Mouse (Mus musculus) embryonic fibroblast, embryonic 13.5 days (primary cell): ENCODE results near the gene Fam221a. TPM values are rescaled to one million over a fixed set of nuclear protein-coding genes. Genes with fewer than 3 reads are reported as not detected.

Source experiments
- H3K27ac ChIP-seq: 2 replicates; pipeline ENCODE4 v1.5.1; 2012; ENCODE audit warnings: low read length, control low read depth, inconsistent platforms; ENCODE audit not compliant: insufficient read depth
- H3K4me1 ChIP-seq: 2 replicates; pipeline ENCODE4 v1.6.1; 2011; ENCODE audit warnings: low read length; ENCODE audit not compliant: control insufficient read depth, insufficient read depth
- H3K4me3 ChIP-seq: 2 replicates; pipeline ENCODE4 v1.5.1; 2011; ENCODE audit warnings: mild to moderate bottlenecking, control low read depth, low read length; ENCODE audit not compliant: insufficient read depth
- CTCF ChIP-seq: IDR thresholded peaks from 2 replicates; pipeline ENCODE4 v1.5.1; 2011; ENCODE audit warnings: mild to moderate bottlenecking, control low read depth, low read length, moderate library complexity, borderline replicate concordance; ENCODE audit not compliant: insufficient read depth
- POLR2A ChIP-seq: IDR thresholded peaks from 2 replicates; pipeline ENCODE4 v1.6.1; 2011; ENCODE audit warnings: low read depth, mild to moderate bottlenecking, control low read depth, low read length, moderate library complexity
- polyA plus RNA-seq: library from polyadenylated mRNA; stranded (reverse); fragments of >200 nt; gene quantifications from 2 replicates; pipeline ENCODE4 v1.2.4, GENCODE M21; 2011; ENCODE audit warnings: low read depth; ENCODE audit not compliant: missing spikeins, insufficient read length

The Fam221a gene
- 2.9 and 6.9 TPM in 2 replicates for polyA plus RNA-seq

DNA sequence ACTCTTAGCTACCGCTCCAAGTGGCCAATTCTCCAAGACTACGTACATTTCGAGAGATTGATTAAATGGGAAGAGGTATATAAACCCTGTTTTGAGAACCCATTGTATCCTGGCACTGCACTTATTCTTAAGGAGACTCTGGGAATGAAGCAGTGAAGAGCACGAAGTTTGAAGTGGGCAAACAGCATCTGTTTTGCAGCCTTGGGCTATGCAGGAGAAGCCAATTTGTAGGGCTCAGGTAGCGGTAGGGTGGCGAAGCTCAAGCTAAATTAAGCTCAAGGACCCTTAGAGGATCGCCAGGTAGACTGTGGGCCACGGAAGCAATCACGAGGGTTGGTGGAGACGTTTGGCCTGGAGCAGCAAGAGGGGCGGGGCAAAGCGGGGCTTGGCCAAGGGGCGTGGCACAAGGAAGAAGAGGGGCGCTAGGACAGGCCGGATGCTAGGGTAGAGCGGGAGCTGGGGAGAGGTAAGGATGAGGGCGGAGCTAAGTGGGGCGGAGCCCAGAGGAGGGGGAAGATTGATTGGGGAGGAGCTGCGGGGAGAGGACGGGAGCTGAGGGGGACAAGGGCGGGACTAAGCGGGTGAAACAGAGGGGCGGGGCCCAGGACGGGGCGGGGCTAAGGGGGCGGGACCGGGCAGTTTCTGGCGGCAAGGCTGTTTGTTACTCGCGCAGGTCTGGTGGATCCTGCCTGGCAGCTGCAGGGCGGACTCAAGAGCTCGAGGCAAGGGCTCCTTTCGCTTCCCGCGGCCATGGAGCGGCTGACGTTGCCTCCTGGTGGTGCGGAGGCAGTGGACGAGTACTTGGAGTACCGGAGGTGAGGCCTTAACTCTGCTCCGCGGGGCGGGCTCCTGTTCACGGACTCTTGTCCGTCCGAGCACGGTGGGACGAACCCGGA, at the start of gene Fam221a:
Fam221a (plus strand) TSS at position 581 of the 896 bp plus-strand sequence.
- peak within 1 kb of the TSS; percentile 42 for H3K4me3 ChIP-seq
- no peak within 1 kb of the TSS for H3K27ac ChIP-seq
- no peaks in the 10 kb centered on the region; the same call in 1 of the 2 replicates for H3K4me1 ChIP-seq
- TF ChIP-seq CTCF (no peak), POLR2A (peak; percentile 86)

DNA sequence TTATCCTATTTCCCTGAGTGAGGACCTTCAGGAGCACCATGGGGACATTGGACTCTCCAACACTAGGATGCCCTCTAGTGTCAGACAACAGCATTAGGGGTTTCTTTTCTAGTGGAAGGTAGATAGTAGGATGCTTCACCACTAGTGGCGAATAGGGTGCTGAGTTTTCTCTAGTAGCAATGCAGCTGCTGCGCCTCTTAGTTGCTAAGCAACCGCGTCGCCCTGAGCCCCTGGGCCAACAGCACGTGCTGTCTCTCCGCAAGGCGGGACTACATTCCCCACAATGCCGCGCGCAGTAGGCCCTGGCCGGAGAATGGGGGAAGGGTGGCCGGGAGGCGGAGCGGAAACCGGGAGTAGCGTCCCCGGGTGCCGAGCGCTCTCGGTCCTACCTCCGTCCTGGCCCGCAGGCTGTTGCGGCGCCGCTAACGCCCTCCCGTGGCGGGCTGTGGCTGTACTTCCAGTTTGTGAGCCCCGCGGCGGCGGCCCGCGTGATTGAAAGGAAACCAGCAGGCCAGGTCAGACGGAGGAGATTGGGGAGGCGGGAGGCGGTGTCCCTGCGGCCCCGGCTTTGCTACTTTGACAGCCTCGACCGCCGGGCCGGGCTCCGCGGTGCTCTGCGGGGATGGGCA, 48.5 kb upstream of the Fam221a start, which contains the start of gene Ccdc126:
Ccdc126 (plus strand) TSS at position 309 of the 629 bp plus-strand sequence.
- peak within 1 kb of the TSS; percentile 65 for H3K4me3 ChIP-seq
- H3K27ac ChIP-seq: peak within 1 kb of the TSS; percentile 37
- TF ChIP-seq CTCF (peak; percentile 60; the same call in 1 of the 2 replicates), POLR2A (peak; percentile 65)

DNA sequence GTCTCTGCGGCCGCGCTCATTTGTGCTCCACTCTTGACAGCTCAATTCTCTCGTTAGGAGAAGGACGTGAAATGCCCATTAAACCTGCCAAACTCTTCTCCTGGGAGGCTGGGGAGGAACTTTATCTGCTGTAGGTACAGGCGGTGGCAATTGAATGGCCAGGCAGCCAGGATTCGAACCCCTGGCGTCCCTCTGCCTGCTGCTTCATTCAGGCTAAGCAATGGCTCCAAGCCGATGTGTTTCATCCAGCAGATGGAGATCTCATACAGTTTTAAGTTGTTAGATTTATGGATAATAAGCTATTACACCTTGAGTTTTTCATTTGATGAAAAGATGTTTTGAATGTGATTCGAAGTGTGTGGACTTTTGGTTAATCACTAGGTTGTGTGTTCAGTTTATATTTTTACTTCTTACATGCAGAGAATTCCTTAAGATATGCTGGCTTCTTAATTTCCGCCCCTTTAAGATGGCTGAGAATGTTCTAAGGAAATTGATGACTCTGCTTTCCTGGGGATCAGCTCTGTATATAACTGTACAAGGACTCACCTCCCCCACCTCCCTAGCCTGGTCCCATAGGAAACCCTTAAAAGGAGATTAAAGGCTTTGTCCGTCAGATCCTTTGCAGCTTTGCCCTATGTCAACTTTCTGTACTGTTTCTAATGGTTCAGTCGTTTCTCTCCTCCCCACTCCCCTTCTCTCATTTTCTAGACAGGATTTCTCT, 47.8 kb upstream of the Fam221a start:
- no peak for TF ChIP-seq CTCF
- no peak for TF ChIP-seq POLR2A

More for the DNA sequence above, 48.5 kb upstream of the Fam221a start, which contains the start of gene Ccdc126:
- H3K4me1 ChIP-seq: peaks cover 5% of the 10 kb centered on the region; the same call in 1 of the 2 replicates

DNA sequence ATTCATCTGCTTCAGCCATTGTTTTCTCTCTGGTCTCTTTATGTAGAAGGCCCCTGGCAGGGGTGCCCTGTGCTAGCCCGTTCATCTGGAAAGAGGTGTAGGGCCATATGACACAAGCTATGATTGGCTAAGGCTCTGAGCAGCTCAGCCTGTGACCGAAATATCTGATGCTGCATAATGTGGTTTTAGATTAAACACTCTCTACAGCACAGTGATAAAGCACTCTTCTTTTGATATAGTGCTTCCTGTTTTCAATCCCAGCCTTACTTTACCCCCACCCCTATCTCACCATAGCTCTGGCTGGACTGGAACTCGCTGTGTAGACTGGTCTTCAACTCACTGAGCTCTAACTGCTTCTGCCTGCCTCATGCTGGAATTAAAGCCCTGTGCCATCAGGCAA, 46.2 kb upstream of the Fam221a start:
- TF ChIP-seq CTCF (no peak), POLR2A (no peak)
- Histone ChIP-seq H3K27ac (no peak overlapping the region), H3K4me3 (no peak overlapping the region), H3K4me1 (peaks cover 5% of the 10 kb centered on the region; the same call in 1 of the 2 replicates)

More for the DNA sequence above, 47.8 kb upstream of the Fam221a start:
- Histone ChIP-seq H3K27ac (peak overlapping the region; percentile 37), H3K4me3 (peak overlapping the region; percentile 65), H3K4me1 (peaks cover 5% of the 10 kb centered on the region; the same call in 1 of the 2 replicates)

DNA sequence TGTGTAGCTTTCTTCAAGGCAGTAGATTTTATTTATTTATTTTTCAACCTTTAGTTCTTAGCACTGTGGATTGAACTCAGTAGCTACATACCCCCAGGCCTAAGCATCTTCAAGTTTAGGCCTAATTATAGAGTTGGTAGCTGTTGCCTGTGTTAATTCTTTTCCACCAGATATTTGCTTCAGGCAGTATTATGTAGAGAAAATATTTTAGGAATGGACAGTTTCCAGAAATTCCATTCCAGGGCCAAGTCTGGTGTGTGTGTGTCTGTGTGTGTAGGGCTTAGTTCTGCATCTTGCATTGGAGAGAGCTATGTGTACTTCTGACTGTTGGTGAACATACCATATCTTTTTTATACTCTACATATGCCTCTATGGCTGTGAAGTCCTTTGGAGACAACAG, 45.5 kb upstream of the Fam221a start:
- Histone ChIP-seq H3K4me3 (no peak overlapping the region), H3K27ac (no peak overlapping the region), H3K4me1 (peaks cover 5% of the 10 kb centered on the region; the same call in 1 of the 2 replicates)
- TF ChIP-seq CTCF (no peak), POLR2A (no peak)

DNA sequence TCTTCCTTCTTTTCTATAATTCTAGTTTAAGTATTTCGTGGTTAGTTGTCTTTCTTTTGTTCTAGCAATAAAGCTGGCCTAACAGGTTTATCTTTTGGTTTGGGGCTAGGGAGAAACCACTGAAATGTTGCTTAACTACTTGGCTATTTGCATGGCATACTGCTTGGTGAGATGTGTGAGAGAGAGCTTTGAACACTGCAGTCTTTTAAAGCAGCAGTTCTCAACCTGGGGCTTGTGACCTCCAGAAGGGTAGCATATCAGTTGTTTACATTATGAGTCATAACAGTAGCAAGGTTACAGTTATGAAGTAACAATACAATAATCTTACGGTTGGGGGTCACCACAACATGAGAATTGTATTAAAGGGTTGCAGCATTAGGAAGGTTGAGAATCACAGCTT, 44.6 kb upstream of the Fam221a start:
- H3K4me3 ChIP-seq: no peak overlapping the region
- H3K4me1 ChIP-seq: peaks cover 5% of the 10 kb centered on the region; the same call in 1 of the 2 replicates
- no peak overlapping the region for H3K27ac ChIP-seq
- TF ChIP-seq CTCF: no peak
- no peak for TF ChIP-seq POLR2A

DNA sequence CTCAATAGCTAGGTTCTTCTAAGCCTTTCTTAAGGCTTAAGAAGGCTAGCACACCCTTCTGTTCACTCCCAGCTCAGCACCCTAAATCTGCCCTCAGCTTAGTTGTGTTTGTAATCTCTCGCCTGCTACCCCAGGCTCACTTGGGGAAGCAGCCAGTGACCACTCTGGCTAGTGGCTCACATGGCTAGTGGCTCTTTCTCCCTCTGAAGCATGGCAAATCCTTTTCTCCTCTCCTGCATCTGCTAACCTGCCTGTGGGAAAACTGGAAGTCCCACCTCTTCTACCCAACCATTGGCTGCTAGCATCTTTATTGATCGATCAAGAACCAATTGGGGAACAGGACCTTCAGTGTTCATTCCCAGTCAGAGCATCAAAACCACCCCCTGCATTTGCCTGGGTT, 43.0 kb upstream of the Fam221a start:
- no peak overlapping the region for H3K4me3 ChIP-seq
- TF ChIP-seq CTCF (no peak), POLR2A (no peak)
- H3K4me1 ChIP-seq: peaks cover 5% of the 10 kb centered on the region; the same call in 1 of the 2 replicates

DNA sequence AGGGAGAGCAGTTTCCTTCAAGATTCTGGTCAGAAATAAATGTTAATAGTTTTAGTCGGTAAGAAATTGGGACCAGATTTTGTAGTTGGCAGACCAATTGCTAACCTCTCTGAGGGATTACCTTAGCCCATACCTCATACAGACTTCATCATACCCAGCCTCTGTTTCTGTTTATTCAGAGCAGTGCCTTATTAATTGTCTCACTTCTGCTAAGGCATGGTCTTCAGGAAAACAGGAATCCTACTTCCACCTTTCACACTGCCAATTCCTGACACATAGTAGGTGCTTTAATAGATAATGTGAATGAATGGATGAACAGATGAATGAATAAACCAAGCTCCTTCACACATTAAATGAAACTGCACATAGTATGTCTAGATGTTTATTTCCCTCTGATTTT, 42.2 kb upstream of the Fam221a start:
- Histone ChIP-seq H3K27ac (no peak overlapping the region), H3K4me1 (peaks cover under 1% of the 10 kb centered on the region; the same call in 1 of the 2 replicates), H3K4me3 (no peak overlapping the region)
- TF ChIP-seq CTCF (no peak), POLR2A (no peak)

More for the DNA sequence above, 43.0 kb upstream of the Fam221a start:
- no peak overlapping the region for H3K27ac ChIP-seq

DNA sequence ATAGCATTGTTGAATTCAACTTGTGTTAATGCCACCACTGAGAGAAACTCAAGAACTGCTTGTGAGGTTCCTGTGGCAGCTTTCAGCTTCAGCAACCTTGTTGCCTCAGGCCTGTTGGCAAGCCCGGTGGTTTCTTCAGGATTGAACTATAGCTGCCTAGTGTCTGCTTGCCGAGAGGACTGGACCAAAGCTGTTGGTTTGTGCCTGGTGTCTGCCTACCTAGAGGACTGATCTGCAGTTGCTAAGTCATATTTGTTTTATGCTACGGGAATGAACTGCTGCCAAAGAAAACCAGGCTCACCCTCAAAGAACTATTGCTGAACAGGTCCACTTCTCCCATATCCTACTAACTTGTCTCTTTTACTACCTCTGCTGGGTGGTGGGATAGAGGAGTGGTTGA, 40.7 kb upstream of the Fam221a start:
- no peaks in the 10 kb centered on the region; the same call in 1 of the 2 replicates for H3K4me1 ChIP-seq
- TF ChIP-seq CTCF (no peak), POLR2A (no peak)
- no peak overlapping the region for H3K27ac ChIP-seq
- H3K4me3 ChIP-seq: no peak overlapping the region
